8 mouse cellular contexts compared by ENCODE assay signal in the genomic region with DNA sequence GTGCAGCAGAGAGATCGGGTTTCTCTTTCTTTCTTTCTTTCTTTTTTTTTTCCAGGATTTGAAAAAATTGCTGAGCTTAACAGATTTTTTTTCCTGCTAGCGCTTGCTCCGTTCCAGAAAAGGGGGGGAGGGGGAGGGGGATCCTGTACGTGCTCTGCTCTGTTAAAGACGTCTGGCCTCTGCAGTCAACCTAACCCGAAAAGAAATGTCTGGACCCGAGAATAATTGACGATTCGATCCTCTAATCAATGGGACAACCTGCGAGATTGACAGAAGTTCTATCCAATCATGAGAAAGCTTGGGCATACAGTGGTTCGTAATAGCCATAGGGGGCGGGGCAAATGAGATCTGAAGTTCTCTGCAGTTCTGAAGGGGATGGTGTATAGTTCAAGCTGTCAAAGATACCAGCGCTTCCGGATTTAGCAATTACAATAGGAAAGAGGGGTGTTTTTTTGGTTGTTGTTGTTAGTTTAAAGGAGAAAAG. TPM values are rescaled to one million over a fixed set of nuclear protein-coding genes. Genes with fewer than 3 reads are reported as not detected.
DNase-seq lines count a peak whose midpoint lies in the region; ATAC-seq and TF ChIP-seq lines count a peak whose summit lies in the region.

No protein-coding gene starts in this region.

- WGBS in forebrain, embryonic 12.5 days = under 1% methylated on average over 14 of the region's 14 CpGs
- under 1% methylated on average over 14 of the region's 14 CpGs for WGBS in heart, postnatal 0 days
- WGBS in liver, embryonic 15.5 days (ENCODE audit: insufficient replicate concordance) = under 1% methylated on average over 14 of the region's 14 CpGs
- WGBS in neural tube, embryonic 11.5 days = 0% methylated on average over 14 of the region's 14 CpGs
- WGBS in stomach, embryonic 16.5 days = under 1% methylated on average over 14 of the region's 14 CpGs

- peak; percentile 97 for DNase-seq in ES-E14 (ENCODE audit: low read depth, low spot score)
- DNase-seq in heart, postnatal 0 days (ENCODE audit: low spot score) = peak; percentile 97
- peak; percentile 91 to 99 for DNase-seq in kidney, postnatal 36 days
- DNase-seq in neural tube, embryonic 11.5 days (ENCODE audit: low spot score) = peak; percentile 87

- H3K4me3 ChIP-seq in ES-E14 (ENCODE audit: insufficient read depth in 1 of 2, low read depth in 1 of 2, low read length in 2 of 2, poor library complexity in 1 of 2, severe bottlenecking in 1 of 2) = peak overlapping the region; percentile 25 to 79; a peak in 3 of 4 replicates
- H3K4me3 ChIP-seq in forebrain, embryonic 12.5 days (replicated peaks) = peak overlapping the region; percentile 38
- H3K4me3 ChIP-seq in heart, postnatal 0 days (ENCODE audit: low read depth, low read length) = peak overlapping the region; percentile 52
- peak overlapping the region; percentile 60 for H3K4me3 ChIP-seq in liver, embryonic 15.5 days (replicated peaks)
- peak overlapping the region; percentile 39 for H3K4me3 ChIP-seq in neural tube, embryonic 11.5 days (ENCODE audit: low read depth, low read length)
- H3K4me3 ChIP-seq in stomach, embryonic 16.5 days (replicated peaks; ENCODE audit: low read length) = peak overlapping the region; percentile 54

- no peaks in the 10 kb centered on the region for H3K9me3 ChIP-seq in ES-E14 (ENCODE audit: control insufficient read depth, insufficient read depth, low read depth, low read length)
- no peaks in the 10 kb centered on the region for H3K9me3 ChIP-seq in forebrain, embryonic 12.5 days
- no peaks in the 10 kb centered on the region for H3K9me3 ChIP-seq in heart, postnatal 0 days (replicated peaks; ENCODE audit: control insufficient read depth, low read length)
- H3K9me3 ChIP-seq in liver, embryonic 15.5 days (replicated peaks) = no peaks in the 10 kb centered on the region
- no peaks in the 10 kb centered on the region for H3K9me3 ChIP-seq in neural tube, embryonic 11.5 days (ENCODE audit: control insufficient read depth, low read length)
- H3K9me3 ChIP-seq in stomach, embryonic 16.5 days (replicated peaks; ENCODE audit: control insufficient read depth, low read length) = no peaks in the 10 kb centered on the region

- H3K4me2 ChIP-seq in forebrain, embryonic 12.5 days = peak overlapping the region; percentile 64
- H3K4me2 ChIP-seq in heart, postnatal 0 days (ENCODE audit: low read depth, low read length) = peak overlapping the region; percentile 80
- peak overlapping the region; percentile 79 for H3K4me2 ChIP-seq in liver, embryonic 15.5 days
- peak overlapping the region; percentile 67 for H3K4me2 ChIP-seq in neural tube, embryonic 11.5 days (ENCODE audit: low read depth)
- H3K4me2 ChIP-seq in stomach, embryonic 16.5 days (ENCODE audit: low read depth, low read length) = peak overlapping the region; percentile 53

- H3K9ac ChIP-seq in ES-E14 (ENCODE audit: insufficient read depth, low read depth, low read length, poor library complexity, severe bottlenecking) = no peak overlapping the region
- peak overlapping the region; percentile 64; the same call in 1 of the 2 replicates for H3K9ac ChIP-seq in forebrain, embryonic 12.5 days
- peak overlapping the region; percentile 46 for H3K9ac ChIP-seq in heart, postnatal 0 days (replicated peaks; ENCODE audit: low read depth, low read length)
- H3K9ac ChIP-seq in liver, embryonic 15.5 days = no peak overlapping the region
- H3K9ac ChIP-seq in neural tube, embryonic 11.5 days (ENCODE audit: low read length) = no peak overlapping the region
- peak overlapping the region; percentile 49 for H3K9ac ChIP-seq in stomach, embryonic 16.5 days (ENCODE audit: low read length)

- no peak overlapping the region for H3K27ac ChIP-seq in ES-E14 (ENCODE audit: insufficient read depth, low read depth, low read length, poor library complexity, severe bottlenecking)
- H3K27ac ChIP-seq in forebrain, embryonic 12.5 days = peak overlapping the region; percentile 90
- peak overlapping the region; percentile 94 for H3K27ac ChIP-seq in heart, postnatal 0 days (ENCODE audit: low read depth)
- no peak overlapping the region; the same call in 1 of the 2 replicates for H3K27ac ChIP-seq in liver, embryonic 15.5 days (replicated peaks)
- H3K27ac ChIP-seq in neural tube, embryonic 11.5 days (ENCODE audit: low read depth, low read length) = peak overlapping the region; percentile 84; the same call in 1 of the 2 replicates
- H3K27ac ChIP-seq in stomach, embryonic 16.5 days (ENCODE audit: low read length) = peak overlapping the region; percentile 97

- H3K27me3 ChIP-seq in forebrain, embryonic 12.5 days = no peaks in the 10 kb centered on the region
- H3K27me3 ChIP-seq in heart, postnatal 0 days (ENCODE audit: control insufficient read depth, insufficient read depth, low read length) = no peaks in the 10 kb centered on the region
- peaks cover 45% of the 10 kb centered on the region for H3K27me3 ChIP-seq in liver, embryonic 15.5 days
- H3K27me3 ChIP-seq in neural tube, embryonic 11.5 days (ENCODE audit: control insufficient read depth, insufficient read depth, low read length) = peaks cover 9% of the 10 kb centered on the region; the same call in 1 of the 2 replicates
- H3K27me3 ChIP-seq in stomach, embryonic 16.5 days (ENCODE audit: control insufficient read depth, insufficient read depth, low read length) = no peaks in the 10 kb centered on the region

- 0 out of 4 replicates have a peak, but pooled peaks cover 0 to 1% of the 10 kb centered on the region in 2 experiments for H3K4me1 ChIP-seq in ES-E14 (ENCODE audit: control insufficient read depth in 2 of 2, insufficient read depth in 2 of 2, low read length in 2 of 2, poor library complexity in 1 of 2)
- H3K4me1 ChIP-seq in forebrain, embryonic 12.5 days = peaks cover 39% of the 10 kb centered on the region
- peaks cover 17% of the 10 kb centered on the region for H3K4me1 ChIP-seq in heart, postnatal 0 days (ENCODE audit: control insufficient read depth, insufficient read depth)
- peaks cover 17% of the 10 kb centered on the region for H3K4me1 ChIP-seq in liver, embryonic 15.5 days (replicated peaks)
- peaks cover 24% of the 10 kb centered on the region; the same call in 1 of the 2 replicates for H3K4me1 ChIP-seq in neural tube, embryonic 11.5 days (ENCODE audit: control insufficient read depth, insufficient read depth, low read length)
- peaks cover 16% of the 10 kb centered on the region for H3K4me1 ChIP-seq in stomach, embryonic 16.5 days (ENCODE audit: control insufficient read depth, insufficient read depth, low read length)

- peak; percentile 80 for ATAC-seq in cerebellum, adult (ENCODE audit: insufficient number of reproducible peaks, low FRiP score, low TSS enrichment)
- peak; percentile 66 for ATAC-seq in forebrain, embryonic 12.5 days (ENCODE audit: low FRiP score)
- peak; percentile 47 for ATAC-seq in heart, postnatal 0 days (ENCODE audit: insufficient read depth, low read depth)
- peak; percentile 65 for ATAC-seq in liver, embryonic 15.5 days (ENCODE audit: insufficient read depth)
- ATAC-seq in neural tube, embryonic 11.5 days (ENCODE audit: insufficient read depth, low FRiP score, low TSS enrichment) = peak; percentile 66
- peak; percentile 80 for ATAC-seq in stomach, embryonic 16.5 days (ENCODE audit: insufficient read depth, low FRiP score)

- no peaks in the 10 kb centered on the region for H3K36me3 ChIP-seq in ES-E14 (ENCODE audit: control insufficient read depth, insufficient read depth, low read length, poor library complexity, severe bottlenecking)
- H3K36me3 ChIP-seq in forebrain, embryonic 12.5 days (replicated peaks) = no peaks in the 10 kb centered on the region
- no peaks in the 10 kb centered on the region for H3K36me3 ChIP-seq in heart, postnatal 0 days (replicated peaks; ENCODE audit: control insufficient read depth, insufficient read depth, low read length)
- H3K36me3 ChIP-seq in liver, embryonic 15.5 days (replicated peaks) = no peaks in the 10 kb centered on the region
- no peaks in the 10 kb centered on the region for H3K36me3 ChIP-seq in neural tube, embryonic 11.5 days (ENCODE audit: control insufficient read depth, insufficient read depth, low read length)
- H3K36me3 ChIP-seq in stomach, embryonic 16.5 days (ENCODE audit: control insufficient read depth, insufficient read depth, low read length) = no peaks in the 10 kb centered on the region

- no peak for TF ChIP-seq EP300 in heart, postnatal 0 days (IDR thresholded peaks at IDR 0.05; ENCODE audit: low read depth)

- in situ Hi-C loops in ES-E14 (cut with MboI; ENCODE audit: low sequenced_read_pairs in 2 of 2, unreplicated experiment in 2 of 2) = no loop called here

- TF ChIP-seq CTCF in heart, postnatal 0 days (IDR thresholded peaks at IDR 0.05; ENCODE audit: low read depth) = no peak

TF ChIP-seq in ES-E14, 5 proteins besides CTCF, POLR2A, EP300 and RAD21:
- TF ChIP-seq ZC3H11A (IDR thresholded peaks at IDR 0.05; ENCODE audit: borderline replicate concordance, low read depth, low read length) (no peak), HCFC1 (IDR thresholded peaks at IDR 0.05; ENCODE audit: borderline replicate concordance, insufficient read depth, low read length) (no peak), CHD2 (IDR thresholded peaks at IDR 0.05; ENCODE audit: low read depth, low read length) (peak; percentile 92), MAFK (IDR thresholded peaks at IDR 0.05; ENCODE audit: insufficient read depth, low read depth, low read length) (peak; percentile 94)
TF ChIP-seq in ES-E14: peak in this region for 2.

RNA-seq across cellular contexts. Expression of a gene that starts 0.6 kb away (rescaled TPM):
- 0.26 and 0.27 TPM in 2 replicates for total RNA-seq in ES-E14 (2012; rRNA removed)
- polyA plus RNA-seq in forebrain, embryonic 12.5 days (2016; fragmentation: Nextera tagmentation; extraction: Ambion mirVana) = 62.1 and 67.2 TPM in 2 replicates
- total RNA-seq in heart, postnatal 0 days (2014; rRNA removed; ENCODE audit: low replicate concordance) = 76.5 and 114 TPM in 2 replicates
- 53.2 and 53.8 TPM in 2 replicates for polyA plus RNA-seq in heart, postnatal 0 days (2015; fragmentation: Nextera tagmentation; extraction: Ambion mirVana)
- 4.1 TPM in 2 replicates for polyA plus RNA-seq in liver, embryonic 15.5 days (2015; fragmentation: Nextera tagmentation; extraction: Ambion mirVana)
- polyA plus RNA-seq in neural tube, embryonic 11.5 days (2014; fragmentation: Nextera tagmentation; extraction: Ambion mirVana) = 29.0 and 31.7 TPM in 2 replicates
- 42.9 and 45.1 TPM in 2 replicates for polyA plus RNA-seq in stomach, embryonic 16.5 days (2015; fragmentation: Nextera tagmentation; extraction: Ambion mirVana)

RNA-seq across cellular contexts. Expression of a gene that starts 4.7 kb away (rescaled TPM):
- total RNA-seq in ES-E14 (2012; rRNA removed) = not detected in 2 replicates
- polyA plus RNA-seq in forebrain, embryonic 12.5 days (2016; fragmentation: Nextera tagmentation; extraction: Ambion mirVana) = 50.8 and 52.3 TPM in 2 replicates
- total RNA-seq in heart, postnatal 0 days (2014; rRNA removed; ENCODE audit: low replicate concordance) = not detected in 2 replicates
- polyA plus RNA-seq in heart, postnatal 0 days (2015; fragmentation: Nextera tagmentation; extraction: Ambion mirVana) = 0.45 and 0.52 TPM in 2 replicates
- 0.10 and 0.12 TPM in 2 replicates for polyA plus RNA-seq in liver, embryonic 15.5 days (2015; fragmentation: Nextera tagmentation; extraction: Ambion mirVana)
- 9.1 and 9.8 TPM in 2 replicates for polyA plus RNA-seq in neural tube, embryonic 11.5 days (2014; fragmentation: Nextera tagmentation; extraction: Ambion mirVana)
- polyA plus RNA-seq in stomach, embryonic 16.5 days (2015; fragmentation: Nextera tagmentation; extraction: Ambion mirVana) = 2.5 and 2.6 TPM in 2 replicates

Comparison
In these comparisons a context has a peak if more than half of its experiments do, and no peak if none do; other contexts are left out.
1. H3K27ac ChIP-seq: peak in forebrain, embryonic 12.5 days (single experiment), heart, postnatal 0 days (single experiment), neural tube, embryonic 11.5 days (single experiment) and stomach, embryonic 16.5 days (single experiment); none in ES-E14 (single experiment) and liver, embryonic 15.5 days (single experiment).
2. H3K9ac ChIP-seq: peak in forebrain, embryonic 12.5 days (single experiment), heart, postnatal 0 days (single experiment) and stomach, embryonic 16.5 days (single experiment); none in ES-E14 (single experiment), liver, embryonic 15.5 days (single experiment) and neural tube, embryonic 11.5 days (single experiment).
3. Peak in every context shown above with its lines, with median percentiles within 50 percentile points of each other: DNase-seq, H3K4me3 ChIP-seq, ATAC-seq and H3K4me2 ChIP-seq.